Mouse (Mus musculus) hindbrain, embryonic 16.5 days (tissue): ENCODE measurements at regions not wholly inside any gene's neighbourhood (a gene's known extent, or its start where the extent isn't known, plus 50 kb on each side); places are given as distances from the start of the nearest gene placed in this dataset.

Experiments used
- ATAC-seq: fragments of 200-750 bp; cut with Nextera tagmentation; 2 replicates; pipeline ENCODE4 v1.8.0; 2017; ENCODE audit warnings: moderate TSS enrichment, moderate library complexity
- H3K27ac ChIP-seq: fragments of 300-500 bp; sonication (generic); 2 replicates; pipeline ENCODE4 v1.5.1; 2014; ENCODE audit warnings: low read depth, mild to moderate bottlenecking, control low read depth, low read length, moderate library complexity
- H3K27me3 ChIP-seq: fragments of 300-500 bp; sonication (generic); replicated peaks from 2 replicates; pipeline ENCODE4 v1.6.1; 2014; ENCODE audit warnings: low read length; ENCODE audit not compliant: control insufficient read depth, insufficient read depth
- H3K36me3 ChIP-seq: fragments of 300-500 bp; sonication (generic); 2 replicates; pipeline ENCODE4 v1.6.1; 2014; ENCODE audit warnings: mild to moderate bottlenecking, low read length, moderate library complexity, mixed read lengths; ENCODE audit not compliant: control insufficient read depth, insufficient read depth
- H3K4me1 ChIP-seq: fragments of 300-500 bp; sonication (generic); 2 replicates; pipeline ENCODE4 v1.6.1; 2014; ENCODE audit warnings: low read depth, low read length; ENCODE audit not compliant: control insufficient read depth, insufficient read depth
- H3K4me2 ChIP-seq: fragments of 300-500 bp; sonication (generic); 2 replicates; pipeline ENCODE4 v1.6.1; 2014; ENCODE audit warnings: mild to moderate bottlenecking, low read length, control low read depth, moderate library complexity
- H3K4me3 ChIP-seq: fragments of 300-500 bp; sonication (generic); 2 replicates; pipeline ENCODE4 v1.5.1; 2014; ENCODE audit warnings: mild to moderate bottlenecking, low read length, control low read depth, moderate library complexity
- H3K9ac ChIP-seq: fragments of 300-500 bp; sonication (generic); 2 replicates; pipeline ENCODE4 v1.6.1; 2014; ENCODE audit warnings: low read depth, mild to moderate bottlenecking, control low read depth, low read length, moderate library complexity
- H3K9me3 ChIP-seq: fragments of 300-500 bp; sonication (generic); 2 replicates; pipeline ENCODE4 v1.6.1; 2014; ENCODE audit warnings: mild to moderate bottlenecking, low read length, moderate library complexity; ENCODE audit not compliant: control insufficient read depth
- WGBS: fragments of 180-500 bp; shearing (Covaris S2); extraction: QIAGEN DNeasy Blood & Tissue Kit; methylation state at CpG from one replicate; pipeline ENCODE4 v1.1.7; 2014; 5-methylcytosine and 5-hydroxymethylcytosine counted together

- no peaks in the 10 kb centered on the region for H3K9me3 ChIP-seq
These were observed 55.4 kb upstream of the Kdm7a start for GRCm38 (mm10) chr6:39261951-39262350.

GRCm38 (mm10) chr6:39260480-39260879 is 53.9 kb upstream of the Kdm7a start:
- ATAC-seq, result no peak
- Histone ChIP-seq H3K9ac (no peak overlapping the region), H3K4me2 (no peak overlapping the region), H3K4me3 (no peak overlapping the region), H3K27me3 (no peaks in the 10 kb centered on the region; the same call in 1 of the 2 replicates), H3K4me1 (peaks cover 9% of the 10 kb centered on the region; the same call in 1 of the 2 replicates), H3K36me3 (no peaks in the 10 kb centered on the region), H3K27ac (no peak overlapping the region), H3K9me3 (no peaks in the 10 kb centered on the region)
- WGBS, result 96% methylated on average over 4 of the region's 4 CpGs

More at GRCm38 (mm10) chr6:39261951-39262350, 55.4 kb upstream of the Kdm7a start:
- no peak for ATAC-seq
- no peak overlapping the region for H3K4me3 ChIP-seq
- no peak overlapping the region for H3K27ac ChIP-seq
- H3K4me1 ChIP-seq, result peaks cover 9% of the 10 kb centered on the region; the same call in 1 of the 2 replicates
- no peaks in the 10 kb centered on the region; the same call in 1 of the 2 replicates for H3K27me3 ChIP-seq
- no peak overlapping the region for H3K4me2 ChIP-seq
- H3K9ac ChIP-seq, result no peak overlapping the region
- H3K36me3 ChIP-seq, result no peaks in the 10 kb centered on the region
- 66% methylated on average over 8 of the region's 8 CpGs for WGBS

GRCm38 (mm10) chr6:39259129-39259528 is 52.5 kb upstream of the Kdm7a start:
- no peak overlapping the region for H3K4me2 ChIP-seq
- H3K9ac ChIP-seq, result no peak overlapping the region
- no peaks in the 10 kb centered on the region for H3K36me3 ChIP-seq
- peaks cover 9% of the 10 kb centered on the region; the same call in 1 of the 2 replicates for H3K4me1 ChIP-seq
- H3K27ac ChIP-seq, result no peak overlapping the region
- no peak overlapping the region for H3K4me3 ChIP-seq
- H3K9me3 ChIP-seq, result no peaks in the 10 kb centered on the region
- no peaks in the 10 kb centered on the region; the same call in 1 of the 2 replicates for H3K27me3 ChIP-seq
- no peak for ATAC-seq
- WGBS, result 88% methylated on average over 1 of the region's 1 CpGs

GRCm38 (mm10) chr6:39258656-39259055 is 52.1 kb upstream of the Kdm7a start:
- Histone ChIP-seq H3K9ac (no peak overlapping the region), H3K4me2 (no peak overlapping the region), H3K27ac (no peak overlapping the region), H3K27me3 (no peaks in the 10 kb centered on the region; the same call in 1 of the 2 replicates), H3K9me3 (no peaks in the 10 kb centered on the region), H3K4me3 (no peak overlapping the region), H3K4me1 (peaks cover 9% of the 10 kb centered on the region; the same call in 1 of the 2 replicates), H3K36me3 (no peaks in the 10 kb centered on the region)
- WGBS, result 94% methylated on average over 4 of the region's 4 CpGs
- ATAC-seq, result no peak

GRCm38 (mm10) chr6:39257667-39258395 is 51.2 kb upstream of the Kdm7a start:
- Histone ChIP-seq H3K4me1 (peaks cover 9% of the 10 kb centered on the region; the same call in 1 of the 2 replicates), H3K36me3 (no peaks in the 10 kb centered on the region), H3K9me3 (no peaks in the 10 kb centered on the region), H3K4me3 (peak overlapping the region; percentile 59; the same call in 1 of the 2 replicates), H3K27ac (no peak overlapping the region), H3K9ac (peak overlapping the region; percentile 69), H3K4me2 (peak overlapping the region; percentile 98), H3K27me3 (no peaks in the 10 kb centered on the region; the same call in 1 of the 2 replicates)
- ATAC-seq, result no peak
- 57% methylated on average over 7 of the region's 7 CpGs for WGBS

GRCm38 (mm10) chr6:39257111-39257571 is 50.6 kb upstream of the Kdm7a start:
- H3K36me3 ChIP-seq, result no peaks in the 10 kb centered on the region
- peak overlapping the region; percentile 69 for H3K9ac ChIP-seq
- 1% methylated on average over 18 of the region's 18 CpGs for WGBS
- no peaks in the 10 kb centered on the region for H3K9me3 ChIP-seq
- peak; percentile 67 for ATAC-seq
- H3K4me1 ChIP-seq, result peaks cover 9% of the 10 kb centered on the region; the same call in 1 of the 2 replicates
- no peaks in the 10 kb centered on the region; the same call in 1 of the 2 replicates for H3K27me3 ChIP-seq
- H3K4me2 ChIP-seq, result peak overlapping the region; percentile 98
- H3K4me3 ChIP-seq, result peak overlapping the region; percentile 59
- H3K27ac ChIP-seq, result peak overlapping the region; percentile 71

- H3K36me3 ChIP-seq, result no peaks in the 10 kb centered on the region
- H3K9ac ChIP-seq, result peak overlapping the region; percentile 69
- H3K4me2 ChIP-seq, result peak overlapping the region; percentile 98
- peak overlapping the region; percentile 71 for H3K27ac ChIP-seq
- peak; percentile 90 for ATAC-seq
- H3K27me3 ChIP-seq, result no peaks in the 10 kb centered on the region; the same call in 1 of the 2 replicates
- 3% methylated on average over 48 of the region's 48 CpGs for WGBS
- H3K9me3 ChIP-seq, result no peaks in the 10 kb centered on the region
- H3K4me1 ChIP-seq, result peaks cover 9% of the 10 kb centered on the region; the same call in 1 of the 2 replicates
- peak overlapping the region; percentile 59 for H3K4me3 ChIP-seq
These were observed 49.9 kb upstream of the Kdm7a start for GRCm38 (mm10) chr6:39256304-39257103.
